Mouse (Mus musculus) spleen, adult 2 months (tissue): ENCODE data around the gene Angptl8.

Experiments used
- CTCF ChIP-seq: fragments of 200-500 bp; IDR thresholded peaks from 2 replicates; pipeline ENCODE4 v1.5.1; 2011; ENCODE audit warnings: mild to moderate bottlenecking, inconsistent platforms; ENCODE audit not compliant: insufficient read depth, insufficient read length, insufficient replicate concordance; ENCODE audit errors: extremely low read depth
- POLR2A ChIP-seq: fragments of 200-500 bp; IDR thresholded peaks from 2 replicates; pipeline ENCODE4 v1.6.1; 2011; ENCODE audit warnings: low read depth, low read length, inconsistent platforms

- TF ChIP-seq POLR2A (no peak), CTCF (no peak)
These were observed 12.6 kb downstream of the Angptl8 start for GRCm38 (mm10) chr9:21847926-21848325.
